Mouse (Mus musculus): ENCODE measurements around the gene Adam12.

DNA sequence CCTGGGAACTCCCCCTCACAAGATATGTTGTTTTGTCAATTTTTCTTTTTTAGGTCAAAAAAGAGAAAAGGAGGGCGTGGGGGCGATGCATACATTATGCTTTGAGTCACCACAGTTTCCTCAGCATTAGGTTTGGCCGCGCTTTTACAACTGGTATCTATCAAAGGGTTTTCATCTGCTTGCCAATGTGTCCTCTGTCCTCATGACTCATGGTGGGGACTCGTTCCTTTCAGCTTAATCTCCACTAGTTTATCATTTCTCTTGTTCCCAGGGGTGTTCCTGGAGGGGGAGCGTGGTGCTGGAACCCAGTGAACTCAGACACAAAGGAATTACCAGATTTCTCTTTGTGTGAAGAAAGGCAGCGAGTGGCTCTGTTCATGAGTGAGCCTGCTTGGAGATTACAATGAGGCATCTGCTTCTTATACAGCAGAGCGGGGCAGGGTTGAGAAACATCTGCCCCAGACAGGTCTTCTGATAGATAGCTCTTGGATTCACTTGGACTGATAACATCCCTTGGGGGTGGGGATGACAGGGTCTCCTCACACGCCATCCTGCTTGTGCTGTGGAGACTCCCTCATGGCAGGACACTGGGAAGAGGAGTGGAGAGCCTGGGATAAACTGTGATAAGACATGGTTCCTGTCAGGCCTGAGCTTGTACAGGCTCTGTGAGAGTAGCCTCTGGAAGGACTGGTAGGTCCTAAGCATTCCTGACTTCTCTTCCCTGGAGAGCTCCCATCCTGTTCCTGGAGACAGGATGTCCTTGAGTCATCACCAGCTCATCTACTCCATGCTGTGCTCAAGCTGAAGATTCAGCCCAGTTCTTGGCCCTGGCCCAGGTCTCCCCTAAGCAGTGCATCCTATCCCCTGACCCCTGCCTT is 117.4 kb downstream of the Adam12 start:
- TF ChIP-seq CTCF (IDR thresholded peaks at IDR 0.05; ENCODE audit: extremely low read depth, insufficient read length, insufficient replicate concordance, low read depth, low read length) (no peak), POLR2A (IDR thresholded peaks at IDR 0.05; ENCODE audit: low read depth, low read length) (no peak)
